Mouse (Mus musculus): ENCODE results near the gene Ccl28. TPM values are rescaled to one million over a fixed set of nuclear protein-coding genes. Genes with fewer than 3 reads are reported as not detected.

Ccl28 gene
- polyA plus RNA-seq, 1 experiment from 2014 or later: 0.10 TPM

GRCm38 (mm10) chr13:119631482-119632155 is 8.0 kb downstream of the Ccl28 start:
- Histone ChIP-seq H3K4me1 (peaks cover 4% of the 10 kb centered on the region; the same call in 1 of the 2 replicates), H3K27ac (replicated peaks) (peak overlapping the region; percentile 86), H3K36me3 (no peaks in the 10 kb centered on the region), H3K27me3 (ENCODE audit: low read depth, poor library complexity, severe bottlenecking) (no peaks in the 10 kb centered on the region), H3K4me3 (peak overlapping the region; percentile 67), H3K9me3 (replicated peaks) (no peaks in the 10 kb centered on the region)
- 6% methylated on average over 31 of the region's 33 CpGs for WGBS
- peak; percentile 90 for DNase-seq (ENCODE audit: low spot score)

GRCm38 (mm10) chr13:119632156-119632548 is 8.5 kb downstream of the Ccl28 start:
- WGBS: 85% methylated on average over 4 of the region's 4 CpGs
- Histone ChIP-seq H3K27ac (replicated peaks) (peak overlapping the region; percentile 86; the same call in 1 of the 2 replicates), H3K9me3 (replicated peaks) (no peaks in the 10 kb centered on the region), H3K4me1 (peaks cover 4% of the 10 kb centered on the region; the same call in 1 of the 2 replicates), H3K4me3 (peak overlapping the region; percentile 67), H3K36me3 (no peaks in the 10 kb centered on the region), H3K27me3 (ENCODE audit: low read depth, poor library complexity, severe bottlenecking) (no peaks in the 10 kb centered on the region)
- DNase-seq (ENCODE audit: low spot score): no peak

GRCm38 (mm10) chr13:119635496-119635895 is 11.9 kb downstream of the Ccl28 start:
- 71% methylated on average over 2 of the region's 2 CpGs for WGBS

GRCm38 (mm10) chr13:119637837-119638236 is 14.2 kb downstream of the Ccl28 start:
- WGBS: 82% methylated on average over 4 of the region's 4 CpGs
- H3K4me3 ChIP-seq: no peak overlapping the region
- no peaks in the 10 kb centered on the region for H3K9me3 ChIP-seq (replicated peaks)
- no peaks in the 10 kb centered on the region for H3K27me3 ChIP-seq (ENCODE audit: low read depth, poor library complexity, severe bottlenecking)
- H3K27ac ChIP-seq (replicated peaks): no peak overlapping the region
- no peak for DNase-seq (ENCODE audit: low spot score)
- no peaks in the 10 kb centered on the region for H3K4me1 ChIP-seq
- H3K36me3 ChIP-seq: no peaks in the 10 kb centered on the region

More at GRCm38 (mm10) chr13:119635496-119635895, 11.9 kb downstream of the Ccl28 start:
- H3K27me3 ChIP-seq (ENCODE audit: low read depth, poor library complexity, severe bottlenecking): no peaks in the 10 kb centered on the region
- DNase-seq (ENCODE audit: low spot score): no peak
- no peak overlapping the region for H3K4me3 ChIP-seq
- H3K27ac ChIP-seq (replicated peaks): no peak overlapping the region
- no peaks in the 10 kb centered on the region for H3K9me3 ChIP-seq (replicated peaks)
- H3K36me3 ChIP-seq: no peaks in the 10 kb centered on the region
- H3K4me1 ChIP-seq: peaks cover 4% of the 10 kb centered on the region; the same call in 1 of the 2 replicates

GRCm38 (mm10) chr13:119638449-119638848 is 14.8 kb downstream of the Ccl28 start:
- Histone ChIP-seq H3K36me3 (no peaks in the 10 kb centered on the region), H3K4me1 (no peaks in the 10 kb centered on the region), H3K27me3 (ENCODE audit: low read depth, poor library complexity, severe bottlenecking) (no peaks in the 10 kb centered on the region), H3K4me3 (no peak overlapping the region), H3K27ac (replicated peaks) (no peak overlapping the region), H3K9me3 (replicated peaks) (no peaks in the 10 kb centered on the region)
- DNase-seq (ENCODE audit: low spot score): no peak
- 91% methylated on average over 5 of the region's 5 CpGs for WGBS

GRCm38 (mm10) chr13:119639302-119639701 is 15.7 kb downstream of the Ccl28 start:
- 80% methylated on average over 5 of the region's 5 CpGs for WGBS
- H3K9me3 ChIP-seq (replicated peaks): no peaks in the 10 kb centered on the region
- no peak overlapping the region for H3K4me3 ChIP-seq
- no peaks in the 10 kb centered on the region for H3K4me1 ChIP-seq
- H3K36me3 ChIP-seq: no peaks in the 10 kb centered on the region
- H3K27ac ChIP-seq (replicated peaks): no peak overlapping the region
- H3K27me3 ChIP-seq (ENCODE audit: low read depth, poor library complexity, severe bottlenecking): no peaks in the 10 kb centered on the region
- DNase-seq (ENCODE audit: low spot score): no peak

- DNase-seq (ENCODE audit: low spot score): no peak
- H3K9me3 ChIP-seq (replicated peaks): no peaks in the 10 kb centered on the region
- H3K27ac ChIP-seq (replicated peaks): no peak overlapping the region
- no peaks in the 10 kb centered on the region for H3K4me1 ChIP-seq
- no peaks in the 10 kb centered on the region for H3K36me3 ChIP-seq
- no peaks in the 10 kb centered on the region for H3K27me3 ChIP-seq (ENCODE audit: low read depth, poor library complexity, severe bottlenecking)
- no peak overlapping the region for H3K4me3 ChIP-seq
- 43% methylated on average over 4 of the region's 4 CpGs for whole genome bisulfite sequencing
These were observed 16.9 kb downstream of the Ccl28 start for GRCm38 (mm10) chr13:119640504-119640903.

GRCm38 (mm10) chr13:119641145-119641544 is 17.5 kb downstream of the Ccl28 start:
- Histone ChIP-seq H3K36me3 (no peaks in the 10 kb centered on the region), H3K9me3 (replicated peaks) (no peaks in the 10 kb centered on the region), H3K27ac (replicated peaks) (no peak overlapping the region), H3K4me1 (no peaks in the 10 kb centered on the region), H3K27me3 (ENCODE audit: low read depth, poor library complexity, severe bottlenecking) (no peaks in the 10 kb centered on the region), H3K4me3 (no peak overlapping the region)
- 82% methylated on average over 7 of the region's 7 CpGs for WGBS
- no peak for DNase-seq (ENCODE audit: low spot score)

- WGBS: 72% methylated on average over 5 of the region's 5 CpGs
- no peaks in the 10 kb centered on the region; the same call in 1 of the 2 replicates for H3K4me1 ChIP-seq
- no peak overlapping the region for H3K27ac ChIP-seq (replicated peaks)
- H3K4me3 ChIP-seq: no peak overlapping the region
- H3K9me3 ChIP-seq (replicated peaks): no peaks in the 10 kb centered on the region
- DNase-seq (ENCODE audit: low spot score): no peak
- no peaks in the 10 kb centered on the region for H3K36me3 ChIP-seq
- H3K27me3 ChIP-seq (ENCODE audit: low read depth, poor library complexity, severe bottlenecking): no peaks in the 10 kb centered on the region
These were observed 21.1 kb downstream of the Ccl28 start for GRCm38 (mm10) chr13:119644769-119645168.

GRCm38 (mm10) chr13:119646511-119646910 is 22.9 kb downstream of the Ccl28 start:
- H3K27me3 ChIP-seq (ENCODE audit: low read depth, poor library complexity, severe bottlenecking): no peaks in the 10 kb centered on the region
- DNase-seq (ENCODE audit: low spot score): no peak
- H3K9me3 ChIP-seq (replicated peaks): no peaks in the 10 kb centered on the region
- 89% methylated on average over 1 of the region's 1 CpGs for WGBS
- no peaks in the 10 kb centered on the region for H3K36me3 ChIP-seq
- no peak overlapping the region for H3K27ac ChIP-seq (replicated peaks)
- no peak overlapping the region for H3K4me3 ChIP-seq
- no peaks in the 10 kb centered on the region; the same call in 1 of the 2 replicates for H3K4me1 ChIP-seq

- Histone ChIP-seq H3K36me3 (no peaks in the 10 kb centered on the region), H3K27ac (replicated peaks) (no peak overlapping the region), H3K4me1 (no peaks in the 10 kb centered on the region; the same call in 1 of the 2 replicates), H3K27me3 (ENCODE audit: low read depth, poor library complexity, severe bottlenecking) (no peaks in the 10 kb centered on the region), H3K9me3 (replicated peaks) (no peaks in the 10 kb centered on the region), H3K4me3 (no peak overlapping the region)
- WGBS: 74% methylated on average over 15 of the region's 15 CpGs
- DNase-seq (ENCODE audit: low spot score): no peak
These were observed 25.5 kb downstream of the Ccl28 start for GRCm38 (mm10) chr13:119648891-119649698.

GRCm38 (mm10) chr13:119649699-119650046 is 26.1 kb downstream of the Ccl28 start:
- no peaks in the 10 kb centered on the region; the same call in 1 of the 2 replicates for H3K4me1 ChIP-seq
- no peaks in the 10 kb centered on the region for H3K36me3 ChIP-seq
- DNase-seq (ENCODE audit: low spot score): no peak
- 88% methylated on average over 1 of the region's 1 CpGs for WGBS
- H3K9me3 ChIP-seq (replicated peaks): no peaks in the 10 kb centered on the region
- H3K27me3 ChIP-seq (ENCODE audit: low read depth, poor library complexity, severe bottlenecking): no peaks in the 10 kb centered on the region
- H3K27ac ChIP-seq (replicated peaks): no peak overlapping the region
- H3K4me3 ChIP-seq: no peak overlapping the region

GRCm38 (mm10) chr13:119654734-119655133 is 31.1 kb downstream of the Ccl28 start:
- WGBS: 91% methylated on average over 2 of the region's 2 CpGs
- no peak overlapping the region for H3K4me3 ChIP-seq
- no peak for DNase-seq (ENCODE audit: low spot score)
- H3K36me3 ChIP-seq: no peaks in the 10 kb centered on the region
- no peak overlapping the region for H3K27ac ChIP-seq (replicated peaks)
- 0 out of 2 replicates have a peak, but pooled peaks cover 3% of the 10 kb centered on the region for H3K9me3 ChIP-seq (replicated peaks)
- no peaks in the 10 kb centered on the region for H3K4me1 ChIP-seq
- H3K27me3 ChIP-seq (ENCODE audit: low read depth, poor library complexity, severe bottlenecking): no peaks in the 10 kb centered on the region
